Mouse (Mus musculus): ENCODE data around the gene Slc13a1.

GRCm38 (mm10) chr6:24100705-24101104, 67.2 kb downstream of the Slc13a1 start:
- TF ChIP-seq FOSL1 (IDR thresholded peaks at IDR 0.05; ENCODE audit: insufficient read depth, low read length, poor library complexity, severe bottlenecking): no peak
- no peak for TF ChIP-seq CTCF (IDR thresholded peaks at IDR 0.05; ENCODE audit: control insufficient read depth, insufficient read depth, insufficient read length)
- no peak for TF ChIP-seq CEBPB (IDR thresholded peaks at IDR 0.05; ENCODE audit: low read depth)
- TF ChIP-seq USF1 (IDR thresholded peaks at IDR 0.05; ENCODE audit: low read depth): no peak
- TF ChIP-seq MYOD1 (IDR thresholded peaks at IDR 0.05; ENCODE audit: control insufficient read depth, insufficient read length, low read depth): no peak
- no peak for TF ChIP-seq MAX (IDR thresholded peaks at IDR 0.05)
